Mouse (Mus musculus) colon, adult 2 months (tissue): Measurements from ENCODE around the gene Cyp4f39. TPM values are rescaled to one million over a fixed set of nuclear protein-coding genes. Genes with fewer than 3 reads are reported as not detected.

ENCODE experiments used
- polyA plus RNA-seq: library from polyadenylated mRNA; depleted of rRNA; stranded (reverse); fragments of >200 nt; gene quantifications from 2 replicates; pipeline ENCODE4 v1.2.3, GENCODE M21; 2012; rRNA removed

Gene Cyp4f39
- 0.44 and 0.59 TPM in 2 replicates for polyA plus RNA-seq

DNA sequence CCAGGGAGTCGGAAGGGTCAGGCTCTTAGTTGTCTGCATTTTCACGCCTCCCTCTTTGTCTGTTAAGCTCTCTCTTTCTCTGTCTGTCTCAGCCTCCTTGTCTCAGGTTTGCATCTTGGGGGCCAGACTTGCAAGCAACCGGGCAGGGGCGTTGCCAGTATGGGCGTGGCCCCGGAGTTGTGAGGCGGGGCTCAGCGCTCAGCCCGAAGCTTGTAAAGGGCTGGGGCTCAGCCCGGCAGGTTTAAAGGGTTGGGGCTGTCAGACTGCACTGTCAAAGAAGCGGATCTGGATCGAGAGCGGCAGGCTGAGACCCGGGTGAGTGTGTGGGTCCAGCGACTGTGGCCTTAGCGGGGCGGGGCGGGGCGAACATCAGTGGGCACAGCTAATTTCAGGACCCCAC is at the start of gene Cyp4f39:
Gene Cyp4f39, plus strand, starts transcription at position 242 of the 400 bp plus-strand sequence.

DNA sequence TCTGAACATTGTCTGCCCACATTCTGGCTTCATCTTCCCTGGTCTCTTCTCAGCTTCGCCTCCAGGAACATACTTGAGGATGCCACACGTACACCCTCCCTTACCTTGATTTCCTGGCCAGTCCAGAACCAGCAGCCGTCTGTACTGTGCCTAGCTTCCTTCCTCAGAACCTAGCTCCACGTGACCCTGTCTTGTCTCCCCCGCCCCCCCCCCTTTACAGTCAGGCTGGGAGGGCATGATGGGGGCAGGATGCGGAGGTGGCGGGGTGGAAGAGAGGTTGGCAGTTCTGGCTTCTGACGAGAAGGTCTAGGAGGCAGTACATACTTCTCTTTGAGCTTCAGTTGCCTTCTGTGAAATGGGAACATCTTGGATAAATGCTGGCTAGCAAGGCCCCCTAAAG is 49.1 kb upstream of the Cyp4f39 start, which contains the start of gene Rasal3:
Gene Rasal3, minus strand, starts transcription at position 167 of the 400 bp plus-strand sequence.

DNA sequence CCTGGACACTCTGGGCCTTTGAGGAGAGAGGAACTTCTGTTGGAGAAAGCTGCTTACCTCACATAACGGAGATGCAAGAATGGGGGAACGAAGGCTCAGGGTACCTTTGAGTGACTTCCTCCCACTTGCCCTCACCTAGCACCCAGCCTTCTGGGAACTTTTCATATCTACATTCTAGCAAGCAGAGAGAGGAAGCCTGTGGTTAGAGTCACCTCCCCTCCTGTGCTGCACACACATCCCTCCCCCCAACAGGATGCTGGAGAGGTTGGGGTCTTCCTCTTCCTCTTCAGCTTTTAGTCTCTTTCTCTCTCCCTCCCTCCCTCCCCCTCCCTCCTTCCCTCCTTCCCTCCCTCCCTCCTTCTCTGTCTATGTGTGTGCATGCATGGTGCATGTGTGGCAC is 28.5 kb upstream of the Cyp4f39 start, which contains the start of gene Pglyrp2:
Gene Pglyrp2, minus strand, starts transcription at position 134 of the 400 bp plus-strand sequence.

DNA sequence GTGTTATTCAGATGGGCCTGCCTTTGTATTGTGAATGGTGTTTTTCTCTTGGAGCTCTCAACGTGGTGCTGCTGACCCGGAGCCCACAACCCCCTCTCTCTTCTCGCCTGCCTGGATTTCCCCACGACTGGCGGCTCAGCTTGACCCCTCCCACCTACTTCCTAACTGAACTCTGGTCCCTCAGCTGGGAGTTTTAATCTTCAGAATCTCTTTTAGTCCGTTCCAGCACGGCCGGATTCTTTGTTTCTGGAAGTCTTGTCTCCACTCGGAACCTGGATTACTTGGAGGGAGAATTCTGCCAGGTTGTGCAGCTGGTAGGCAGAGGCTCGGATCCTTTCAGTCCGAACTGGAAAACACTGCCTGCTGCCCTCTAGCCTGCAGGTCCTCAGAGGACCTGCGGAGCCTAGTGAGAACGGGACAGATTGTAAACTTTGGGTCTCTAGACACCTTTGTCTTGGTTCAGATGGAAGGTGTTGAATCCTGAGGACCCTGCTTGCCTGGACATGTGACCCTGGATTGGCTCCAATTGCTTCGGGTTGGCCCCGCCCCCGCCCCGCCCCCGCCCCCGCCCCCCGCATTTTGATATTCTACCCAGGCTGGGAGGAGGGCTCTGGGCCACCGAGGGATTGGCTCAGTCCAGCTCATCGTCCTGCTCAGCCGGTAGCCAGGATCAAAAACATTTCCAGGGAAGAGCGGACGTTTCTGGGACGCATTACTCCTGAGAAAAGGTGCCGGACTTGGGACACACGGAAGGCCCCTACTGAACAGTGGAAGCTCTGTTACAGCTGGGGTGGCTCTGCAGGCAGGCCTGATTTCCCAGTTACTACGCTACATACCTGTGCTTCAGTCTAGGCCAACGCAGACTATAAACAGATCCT is 53.6 kb downstream of the Cyp4f39 start, which contains the start of gene Cyp4f17:
Gene Cyp4f17, plus strand, starts transcription at position 200 of the 878 bp plus-strand sequence.

DNA sequence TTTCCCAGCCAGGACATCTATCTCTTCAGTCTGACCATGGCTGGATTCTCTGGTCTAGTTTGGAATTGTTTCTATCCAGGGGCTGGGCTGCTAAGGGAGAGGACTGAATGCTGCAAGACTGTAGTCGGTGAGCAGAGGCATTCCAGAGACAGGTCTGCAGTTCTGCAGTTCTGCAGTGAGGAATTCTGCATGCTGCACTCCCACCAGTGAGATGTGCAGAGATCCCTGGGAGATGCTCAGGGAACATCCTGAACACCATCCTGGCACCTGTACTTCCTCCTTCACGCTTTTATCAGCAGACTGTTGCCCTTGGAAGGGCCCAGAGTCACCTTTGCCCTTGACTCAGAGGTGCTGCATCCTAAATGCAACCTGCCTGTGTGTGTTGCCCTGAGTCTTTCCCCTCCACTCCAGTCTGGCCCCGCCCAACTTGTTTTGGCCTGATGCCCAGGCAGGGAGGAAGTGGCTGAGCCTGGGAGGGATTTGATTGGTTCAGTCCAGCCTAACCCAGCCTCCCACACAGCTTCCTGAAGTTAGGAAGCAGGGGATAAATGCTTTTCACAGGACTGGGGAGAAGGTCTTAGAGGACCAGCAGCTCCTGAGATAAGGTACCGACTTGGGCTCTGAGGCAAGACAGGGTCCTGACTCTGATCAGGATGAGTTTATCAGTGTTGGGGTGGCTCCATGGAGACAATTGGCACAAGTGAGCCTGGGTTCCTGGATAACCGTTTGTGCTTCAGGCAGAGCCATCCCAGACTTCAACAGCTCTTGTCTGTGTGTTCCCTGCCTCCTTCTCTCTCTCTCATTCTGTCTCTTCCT is 83.7 kb downstream of the Cyp4f39 start, which contains the start of gene Cyp4f16:
Gene Cyp4f16, plus strand, starts transcription at position 508 of the 816 bp plus-strand sequence.

Other genes starting within 250 kb of the Cyp4f39 start
- 32.5 and 45.1 TPM in 2 replicates for gene Brd4, start 168.0 kb upstream of the Cyp4f39 start, polyA plus RNA-seq
- 51.7 and 61.4 TPM in 2 replicates for gene Akap8, start 131.5 kb upstream of the Cyp4f39 start, polyA plus RNA-seq
- 103 and 116 TPM in 2 replicates for gene Akap8l, start 102.1 kb upstream of the Cyp4f39 start, polyA plus RNA-seq
- 31.7 and 37.9 TPM in 2 replicates for gene Wiz, start 63.3 kb upstream of the Cyp4f39 start, polyA plus RNA-seq
- 5.6 and 9.7 TPM in 2 replicates for gene Rasal3, start 49.1 kb upstream of the Cyp4f39 start, polyA plus RNA-seq
- gene Pglyrp2, start 28.6 kb upstream of the Cyp4f39 start, polyA plus RNA-seq, result 2.3 TPM in 2 replicates
- 6.0 and 7.2 TPM in 2 replicates for gene Cyp4f17, start 53.3 kb downstream of the Cyp4f39 start, polyA plus RNA-seq
- 55.5 and 66.4 TPM in 2 replicates for gene Cyp4f16, start 83.8 kb downstream of the Cyp4f39 start, polyA plus RNA-seq
- not detected in 2 replicates for gene Cyp4f37, start 168.6 kb downstream of the Cyp4f39 start, polyA plus RNA-seq
- 59.2 and 69.2 TPM in 2 replicates for gene Cyp4f40, start 206.2 kb downstream of the Cyp4f39 start, polyA plus RNA-seq
- gene Cyp4f15, start 232.9 kb downstream of the Cyp4f39 start, polyA plus RNA-seq, result not detected in 2 replicates